Mouse (Mus musculus): ENCODE results near the gene Atp5g3. TPM values are rescaled to one million over a fixed set of nuclear protein-coding genes. Genes with fewer than 3 reads are reported as not detected.

Gene Atp5g3
- 296 and 439 TPM in 2 replicates for total RNA-seq (2012; rRNA removed)

GRCm38 (mm10) chr2:73911175-73911700 lies at the start of gene Atp5g3:
Atp5g3 (minus strand) TSS chr2:73911326.
- in situ Hi-C loops (cut with MboI; ENCODE audit: low sequenced_read_pairs in 2 of 2, unreplicated experiment in 2 of 2): no loop called here
- Histone ChIP-seq H3K9ac (ENCODE audit: insufficient read depth, low read depth, low read length, poor library complexity, severe bottlenecking) (peak within 1 kb of the TSS; percentile 94), H3K4me3 (ENCODE audit: insufficient read depth in 1 of 2, low read depth in 1 of 2, low read length in 2 of 2, poor library complexity in 1 of 2, severe bottlenecking in 1 of 2) (peak within 1 kb of the TSS; percentile 74 to 84), H3K36me3 (ENCODE audit: control insufficient read depth, insufficient read depth, low read length, poor library complexity, severe bottlenecking) (peaks cover 17% of the 10 kb centered on the region), H3K4me1 (ENCODE audit: control insufficient read depth in 2 of 2, insufficient read depth in 2 of 2, low read length in 2 of 2, poor library complexity in 1 of 2) (peaks cover 5 to 8% of the 10 kb centered on the region in 2 experiments; a peak in 3 of 4 replicates), H3K27ac (ENCODE audit: insufficient read depth, low read depth, low read length, poor library complexity, severe bottlenecking) (peak within 1 kb of the TSS; percentile 43; the same call in 1 of the 2 replicates), H3K9me3 (ENCODE audit: control insufficient read depth, insufficient read depth, low read depth, low read length) (no peaks in the 10 kb centered on the region)
- DNase-seq (ENCODE audit: low read depth, low spot score): peak; percentile 85
- peak; percentile 85 for TF ChIP-seq ZNF384 (IDR thresholded peaks at IDR 0.05; ENCODE audit: low read depth, low read length)
- TF ChIP-seq HCFC1 (IDR thresholded peaks at IDR 0.05; ENCODE audit: borderline replicate concordance, insufficient read depth, low read length): peak; percentile 72; the same call in 1 of the 2 replicates
- TF ChIP-seq ZC3H11A (IDR thresholded peaks at IDR 0.05; ENCODE audit: borderline replicate concordance, low read depth, low read length): no peak
- TF ChIP-seq CHD2 (IDR thresholded peaks at IDR 0.05; ENCODE audit: low read depth, low read length): no peak
- no peak for TF ChIP-seq MAFK (IDR thresholded peaks at IDR 0.05; ENCODE audit: insufficient read depth, low read depth, low read length)

DNA sequence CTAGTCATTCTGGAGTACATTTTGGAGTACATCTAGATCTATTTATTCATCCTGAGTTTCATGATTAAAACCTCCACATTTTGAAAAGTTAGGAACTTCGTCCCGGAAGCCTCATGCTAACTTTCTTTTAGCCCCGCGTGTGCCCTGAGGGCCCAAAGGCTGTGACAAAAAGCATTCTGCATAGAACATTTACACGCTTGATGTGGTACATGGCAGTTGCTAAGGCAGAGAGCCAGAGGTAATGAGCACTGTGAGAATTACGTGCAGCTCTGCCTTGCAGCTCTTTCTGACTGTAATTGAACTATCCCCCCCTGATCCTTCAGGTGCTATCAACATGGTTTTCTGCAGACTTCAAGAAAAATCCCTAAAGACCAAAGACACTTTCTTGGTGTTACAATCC lies 47.2 kb upstream of the Atp5g3 start:
- Histone ChIP-seq H3K4me3 (ENCODE audit: insufficient read depth in 1 of 2, low read depth in 1 of 2, low read length in 2 of 2, poor library complexity in 1 of 2, severe bottlenecking in 1 of 2) (no peak overlapping the region), H3K27ac (ENCODE audit: insufficient read depth, low read depth, low read length, poor library complexity, severe bottlenecking) (no peak overlapping the region), H3K9ac (ENCODE audit: insufficient read depth, low read depth, low read length, poor library complexity, severe bottlenecking) (no peak overlapping the region), H3K36me3 (ENCODE audit: control insufficient read depth, insufficient read depth, low read length, poor library complexity, severe bottlenecking) (no peaks in the 10 kb centered on the region), H3K4me1 (ENCODE audit: control insufficient read depth in 2 of 2, insufficient read depth in 2 of 2, low read length in 2 of 2, poor library complexity in 1 of 2) (no peaks in the 10 kb centered on the region), H3K9me3 (ENCODE audit: control insufficient read depth, insufficient read depth, low read depth, low read length) (no peaks in the 10 kb centered on the region)
- in situ Hi-C loops (cut with MboI; ENCODE audit: low sequenced_read_pairs in 2 of 2, unreplicated experiment in 2 of 2): no loop called here
- no peak for TF ChIP-seq ZNF384 (IDR thresholded peaks at IDR 0.05; ENCODE audit: low read depth, low read length)
- no peak for TF ChIP-seq HCFC1 (IDR thresholded peaks at IDR 0.05; ENCODE audit: borderline replicate concordance, insufficient read depth, low read length)
- TF ChIP-seq CHD2 (IDR thresholded peaks at IDR 0.05; ENCODE audit: low read depth, low read length): no peak
- no peak for TF ChIP-seq MAFK (IDR thresholded peaks at IDR 0.05; ENCODE audit: insufficient read depth, low read depth, low read length)
- TF ChIP-seq ZC3H11A (IDR thresholded peaks at IDR 0.05; ENCODE audit: borderline replicate concordance, low read depth, low read length): no peak
- DNase-seq (ENCODE audit: low read depth, low spot score): no peak

DNA sequence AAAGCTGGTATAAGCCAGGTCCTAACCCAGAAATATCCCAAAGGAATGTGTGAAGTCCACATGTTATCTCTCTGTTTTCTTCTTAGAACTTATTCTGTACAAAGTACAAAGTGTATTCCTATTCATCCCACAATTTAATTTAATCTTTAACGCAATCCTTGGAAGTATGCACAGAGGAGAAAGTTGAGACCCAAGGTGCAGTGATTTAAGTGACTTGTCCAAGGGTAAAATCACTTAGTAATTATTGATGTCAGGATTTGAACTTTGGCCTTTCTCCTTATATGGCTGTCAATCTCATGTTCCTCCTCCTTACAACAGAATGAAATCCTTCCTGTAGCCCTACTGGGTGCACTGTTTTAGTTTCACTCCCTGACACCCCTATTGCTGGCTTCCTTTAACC lies 42.5 kb upstream of the Atp5g3 start:
- in situ Hi-C loops (cut with MboI; ENCODE audit: low sequenced_read_pairs in 2 of 2, unreplicated experiment in 2 of 2): no loop called here
- DNase-seq (ENCODE audit: low read depth, low spot score): no peak
- TF ChIP-seq MAFK (IDR thresholded peaks at IDR 0.05; ENCODE audit: insufficient read depth, low read depth, low read length) (no peak), ZC3H11A (IDR thresholded peaks at IDR 0.05; ENCODE audit: borderline replicate concordance, low read depth, low read length) (no peak), ZNF384 (IDR thresholded peaks at IDR 0.05; ENCODE audit: low read depth, low read length) (no peak), HCFC1 (IDR thresholded peaks at IDR 0.05; ENCODE audit: borderline replicate concordance, insufficient read depth, low read length) (no peak), CHD2 (IDR thresholded peaks at IDR 0.05; ENCODE audit: low read depth, low read length) (no peak)
- no peaks in the 10 kb centered on the region for H3K4me1 ChIP-seq (ENCODE audit: control insufficient read depth in 2 of 2, insufficient read depth in 2 of 2, low read length in 2 of 2, poor library complexity in 1 of 2)
- H3K4me3 ChIP-seq (ENCODE audit: insufficient read depth in 1 of 2, low read depth in 1 of 2, low read length in 2 of 2, poor library complexity in 1 of 2, severe bottlenecking in 1 of 2): no peak overlapping the region
- H3K36me3 ChIP-seq (ENCODE audit: control insufficient read depth, insufficient read depth, low read length, poor library complexity, severe bottlenecking): no peaks in the 10 kb centered on the region
- no peak overlapping the region for H3K9ac ChIP-seq (ENCODE audit: insufficient read depth, low read depth, low read length, poor library complexity, severe bottlenecking)
- H3K27ac ChIP-seq (ENCODE audit: insufficient read depth, low read depth, low read length, poor library complexity, severe bottlenecking): no peak overlapping the region
- no peaks in the 10 kb centered on the region for H3K9me3 ChIP-seq (ENCODE audit: control insufficient read depth, insufficient read depth, low read depth, low read length)

GRCm38 (mm10) chr2:73952597-73953219 lies 41.6 kb upstream of the Atp5g3 start:
- in situ Hi-C loops (cut with MboI; ENCODE audit: low sequenced_read_pairs in 2 of 2, unreplicated experiment in 2 of 2): no loop called here
- Histone ChIP-seq H3K36me3 (ENCODE audit: control insufficient read depth, insufficient read depth, low read length, poor library complexity, severe bottlenecking) (no peaks in the 10 kb centered on the region), H3K4me1 (ENCODE audit: control insufficient read depth in 2 of 2, insufficient read depth in 2 of 2, low read length in 2 of 2, poor library complexity in 1 of 2) (no peaks in the 10 kb centered on the region), H3K9ac (ENCODE audit: insufficient read depth, low read depth, low read length, poor library complexity, severe bottlenecking) (no peak overlapping the region), H3K9me3 (ENCODE audit: control insufficient read depth, insufficient read depth, low read depth, low read length) (no peaks in the 10 kb centered on the region), H3K4me3 (ENCODE audit: insufficient read depth in 1 of 2, low read depth in 1 of 2, low read length in 2 of 2, poor library complexity in 1 of 2, severe bottlenecking in 1 of 2) (no peak overlapping the region), H3K27ac (ENCODE audit: insufficient read depth, low read depth, low read length, poor library complexity, severe bottlenecking) (no peak overlapping the region)
- DNase-seq (ENCODE audit: low read depth, low spot score): no peak
- TF ChIP-seq HCFC1 (IDR thresholded peaks at IDR 0.05; ENCODE audit: borderline replicate concordance, insufficient read depth, low read length): no peak
- TF ChIP-seq ZNF384 (IDR thresholded peaks at IDR 0.05; ENCODE audit: low read depth, low read length): no peak
- no peak for TF ChIP-seq CHD2 (IDR thresholded peaks at IDR 0.05; ENCODE audit: low read depth, low read length)
- TF ChIP-seq MAFK (IDR thresholded peaks at IDR 0.05; ENCODE audit: insufficient read depth, low read depth, low read length): no peak
- no peak for TF ChIP-seq ZC3H11A (IDR thresholded peaks at IDR 0.05; ENCODE audit: borderline replicate concordance, low read depth, low read length)
